Mouse (Mus musculus) intestine, embryonic 14.5 days (tissue): Measurements from ENCODE around the gene G3bp1. TPM values are rescaled to one million over a fixed set of nuclear protein-coding genes. Genes with fewer than 3 reads are reported as not detected.

Experiments
- ATAC-seq: fragments of 200-750 bp; cut with Nextera tagmentation; replicated peaks from 2 replicates; pipeline ENCODE4 v1.8.0; 2017; ENCODE audit warnings: low read depth, moderate number of reproducible peaks, moderate TSS enrichment, moderate library complexity; ENCODE audit not compliant: low FRiP score, low TSS enrichment
- DNase-seq: peaks from one replicate; pipeline ENCODE4 v3.0.0-alpha.2; 2018; ENCODE audit warnings: low spot score
- H3K27ac ChIP-seq: fragments of 300-500 bp; sonication (generic); 2 replicates; pipeline ENCODE4 v1.5.1; 2014; ENCODE audit warnings: low read depth, mild to moderate bottlenecking, control low read depth
- H3K27me3 ChIP-seq: fragments of 300-500 bp; sonication (generic); replicated peaks from 2 replicates; pipeline ENCODE4 v1.6.1; 2014; ENCODE audit warnings: low read length, control low read depth; ENCODE audit not compliant: control insufficient read depth, insufficient read depth
- H3K36me3 ChIP-seq: fragments of 300-500 bp; sonication (generic); 2 replicates; pipeline ENCODE4 v1.6.1; 2014; ENCODE audit warnings: low read length, control low read depth; ENCODE audit not compliant: control insufficient read depth, insufficient read depth
- H3K4me1 ChIP-seq: fragments of 300-500 bp; sonication (generic); replicated peaks from 2 replicates; pipeline ENCODE4 v1.6.1; 2014; ENCODE audit warnings: low read length, control low read depth, mixed read lengths; ENCODE audit not compliant: control insufficient read depth, insufficient read depth
- H3K4me2 ChIP-seq: fragments of 300-500 bp; sonication (generic); 2 replicates; pipeline ENCODE4 v1.6.1; 2014; ENCODE audit warnings: low read length
- H3K4me3 ChIP-seq: fragments of 300-500 bp; sonication (generic); 2 replicates; pipeline ENCODE4 v1.5.1; 2014; ENCODE audit warnings: low read depth, low read length, control low read depth, mixed read lengths
- H3K9ac ChIP-seq: fragments of 300-500 bp; sonication (generic); 2 replicates; pipeline ENCODE4 v1.6.1; 2014; ENCODE audit warnings: mild to moderate bottlenecking, low read length
- H3K9me3 ChIP-seq: fragments of 300-500 bp; sonication (generic); 2 replicates; pipeline ENCODE4 v1.6.1; 2016; ENCODE audit warnings: low read length, control low read depth; ENCODE audit not compliant: control insufficient read depth
- WGBS: fragments of 180-500 bp; shearing (Covaris S2); extraction: QIAGEN DNeasy Blood & Tissue Kit; methylation state at CpG from one replicate; pipeline ENCODE4 v1.1.7; 2014; 5-methylcytosine and 5-hydroxymethylcytosine counted together
- polyA plus RNA-seq: library from polyadenylated mRNA; unstranded; fragments of >200 nt; fragmentation: Nextera tagmentation; extraction: Ambion mirVana; gene quantifications from 2 replicates; pipeline ENCODE4 v1.2.1, GENCODE M21; 2014

G3bp1 gene
- 198 and 212 TPM in 2 replicates for polyA plus RNA-seq

- H3K9ac ChIP-seq: peak within 1 kb of the TSS; percentile 98
- DNase-seq (peak; percentile 97), ATAC-seq (peak; percentile 97)
- H3K36me3 ChIP-seq: peaks cover 18% of the 10 kb centered on the region; the same call in 1 of the 2 replicates
- H3K27me3 ChIP-seq: no peaks in the 10 kb centered on the region
- peaks cover 24% of the 10 kb centered on the region for H3K4me1 ChIP-seq
- WGBS: under 1% methylated on average over 57 of the region's 57 CpGs
- H3K9me3 ChIP-seq: no peaks in the 10 kb centered on the region
- H3K4me2 ChIP-seq: peak within 1 kb of the TSS; percentile 89
- peak within 1 kb of the TSS; percentile 89 for H3K27ac ChIP-seq
- H3K4me3 ChIP-seq: peak within 1 kb of the TSS; percentile 98
These were observed at the start of gene G3bp1 for GRCm38 (mm10) chr11:55469048-55469843. Gene G3bp1, plus strand, starts transcription at chr11:55469685.

GRCm38 (mm10) chr11:55422978-55423377, 46.5 kb upstream of the G3bp1 start, which contains the start of gene Sparc:
Gene Sparc, minus strand, starts transcription at chr11:55423183.
- DNase-seq (no peak), ATAC-seq (no peak)
- H3K9ac ChIP-seq: no peak within 1 kb of the TSS
- no peaks in the 10 kb centered on the region for H3K9me3 ChIP-seq
- WGBS: 100% methylated on average over 1 of the region's 1 CpGs
- H3K27ac ChIP-seq: peak within 1 kb of the TSS; percentile 65
- no peak within 1 kb of the TSS for H3K4me3 ChIP-seq
- no peak within 1 kb of the TSS for H3K4me2 ChIP-seq
- no peaks in the 10 kb centered on the region for H3K36me3 ChIP-seq
- no peaks in the 10 kb centered on the region for H3K27me3 ChIP-seq
- H3K4me1 ChIP-seq: peaks cover 39% of the 10 kb centered on the region

GRCm38 (mm10) chr11:55423756-55424155, 45.7 kb upstream of the G3bp1 start:
- H3K27me3 ChIP-seq: no peaks in the 10 kb centered on the region
- peaks cover 46% of the 10 kb centered on the region for H3K4me1 ChIP-seq
- no peaks in the 10 kb centered on the region for H3K9me3 ChIP-seq
- no peaks in the 10 kb centered on the region for H3K36me3 ChIP-seq
- H3K27ac ChIP-seq: peak overlapping the region; percentile 65
- no peak for DNase-seq
- no peak overlapping the region for H3K4me2 ChIP-seq
- H3K9ac ChIP-seq: no peak overlapping the region
- 35% methylated on average over 4 of the region's 4 CpGs for WGBS
- ATAC-seq: peak; percentile 37; the same call in 1 of the 2 replicates
- no peak overlapping the region for H3K4me3 ChIP-seq

- no peak for DNase-seq
- 78% methylated on average over 8 of the region's 8 CpGs for WGBS
- Histone ChIP-seq H3K9ac (no peak overlapping the region), H3K4me3 (no peak overlapping the region), H3K4me1 (peaks cover 51% of the 10 kb centered on the region), H3K36me3 (no peaks in the 10 kb centered on the region), H3K27me3 (no peaks in the 10 kb centered on the region), H3K4me2 (no peak overlapping the region), H3K27ac (peak overlapping the region; percentile 65; the same call in 1 of the 2 replicates), H3K9me3 (no peaks in the 10 kb centered on the region)
- ATAC-seq: no peak
These were observed 44.6 kb upstream of the G3bp1 start for GRCm38 (mm10) chr11:55424746-55425360.

- DNase-seq (peak; percentile 91), ATAC-seq (peak; percentile 90)
- H3K27ac ChIP-seq: peak overlapping the region; percentile 94
- H3K4me3 ChIP-seq: no peak overlapping the region
- H3K4me1 ChIP-seq: peaks cover 36% of the 10 kb centered on the region
- H3K9ac ChIP-seq: peak overlapping the region; percentile 29
- no peaks in the 10 kb centered on the region for H3K9me3 ChIP-seq
- WGBS: 20% methylated on average over 16 of the region's 16 CpGs
- H3K4me2 ChIP-seq: 0 out of 2 replicates have a peak overlapping the region, but pooled peaks have one; percentile 27
- no peaks in the 10 kb centered on the region for H3K36me3 ChIP-seq
- H3K27me3 ChIP-seq: no peaks in the 10 kb centered on the region
These were observed 41.1 kb upstream of the G3bp1 start for GRCm38 (mm10) chr11:55428186-55429012.

GRCm38 (mm10) chr11:55429973-55430372, 39.5 kb upstream of the G3bp1 start:
- Histone ChIP-seq H3K4me1 (peaks cover 21% of the 10 kb centered on the region), H3K27me3 (no peaks in the 10 kb centered on the region), H3K4me3 (no peak overlapping the region), H3K27ac (no peak overlapping the region), H3K9me3 (no peaks in the 10 kb centered on the region), H3K4me2 (no peak overlapping the region), H3K36me3 (no peaks in the 10 kb centered on the region), H3K9ac (no peak overlapping the region)
- no peak for ATAC-seq
- 83% methylated on average over 2 of the region's 2 CpGs for WGBS
- DNase-seq: no peak

- peak overlapping the region; percentile 71 for H3K27ac ChIP-seq
- no peaks in the 10 kb centered on the region for H3K27me3 ChIP-seq
- H3K36me3 ChIP-seq: no peaks in the 10 kb centered on the region
- no peaks in the 10 kb centered on the region for H3K9me3 ChIP-seq
- peaks cover 12% of the 10 kb centered on the region for H3K4me1 ChIP-seq
- WGBS: 21% methylated on average over 3 of the region's 3 CpGs
- no peak for ATAC-seq
- H3K9ac ChIP-seq: no peak overlapping the region
- no peak for DNase-seq
- H3K4me2 ChIP-seq: no peak overlapping the region
- H3K4me3 ChIP-seq: no peak overlapping the region
These were observed 36.5 kb upstream of the G3bp1 start for GRCm38 (mm10) chr11:55432981-55433380.

- WGBS: 84% methylated on average over 6 of the region's 6 CpGs
- no peaks in the 10 kb centered on the region for H3K27me3 ChIP-seq
- H3K36me3 ChIP-seq: no peaks in the 10 kb centered on the region
- H3K9ac ChIP-seq: no peak overlapping the region
- H3K27ac ChIP-seq: no peak overlapping the region
- no peak for ATAC-seq
- no peaks in the 10 kb centered on the region for H3K9me3 ChIP-seq
- H3K4me1 ChIP-seq: no peaks in the 10 kb centered on the region
- H3K4me2 ChIP-seq: no peak overlapping the region
- no peak for DNase-seq
- no peak overlapping the region for H3K4me3 ChIP-seq
These were observed 33.4 kb upstream of the G3bp1 start for GRCm38 (mm10) chr11:55436089-55436488.
